Mouse (Mus musculus): Measurements from ENCODE around the gene Nav2. TPM values are rescaled to one million over a fixed set of nuclear protein-coding genes. Genes with fewer than 3 reads are reported as not detected.

The Nav2 gene
- polyA plus RNA-seq, 1 experiment from 2014 or later, result 19.7 TPM

GRCm38 (mm10) chr7:49544775-49545705 is 636.5 kb downstream of the Nav2 start:
- TF ChIP-seq CTCF (IDR thresholded peaks at IDR 0.05; ENCODE audit: low read depth), result peak; percentile 8; the same call in 1 of the 2 replicates
- Histone ChIP-seq H3K36me3 (ENCODE audit: insufficient read depth) (peaks cover 24% of the 10 kb centered on the region; the same call in 1 of the 2 replicates), H3K27ac (ENCODE audit: low read depth) (peak overlapping the region; percentile 69), H3K4me1 (ENCODE audit: insufficient read depth) (peaks cover 10% of the 10 kb centered on the region), H3K9me3 (ENCODE audit: low read depth, low read length) (no peaks in the 10 kb centered on the region), H3K4me2 (no peak overlapping the region), H3K27me3 (ENCODE audit: insufficient read depth, low read length) (no peaks in the 10 kb centered on the region), H3K4me3 (ENCODE audit: low read depth, low read length) (no peak overlapping the region), H3K9ac (no peak overlapping the region)
- peak; percentile 39; the same call in 1 of the 2 replicates for ATAC-seq (ENCODE audit: insufficient read depth)
- DNase-seq, result no peak
- 26% methylated on average over 11 of the region's 11 CpGs for WGBS

DNA sequence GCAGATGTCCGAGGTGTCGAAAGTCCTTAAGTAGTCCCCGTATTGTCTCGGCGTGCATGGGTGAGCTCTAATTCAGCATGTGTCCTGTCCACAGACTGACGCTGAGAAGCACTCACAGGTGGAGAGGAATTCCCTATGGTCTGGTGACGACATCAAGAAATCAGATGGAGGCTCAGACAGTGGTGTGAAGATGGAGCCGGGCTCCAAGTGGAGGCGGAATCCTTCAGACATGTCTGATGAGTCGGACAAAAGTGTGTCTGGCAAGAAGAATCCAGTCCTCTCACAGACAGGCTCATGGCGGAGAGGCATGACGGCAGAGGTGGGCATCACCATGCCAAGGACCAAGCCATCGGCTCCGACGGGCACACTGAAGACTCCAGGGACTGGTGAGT is 637.2 kb downstream of the Nav2 start:
- Histone ChIP-seq H3K4me3 (ENCODE audit: low read depth, low read length) (no peak overlapping the region), H3K4me1 (ENCODE audit: insufficient read depth) (peaks cover 10% of the 10 kb centered on the region), H3K27me3 (ENCODE audit: insufficient read depth, low read length) (no peaks in the 10 kb centered on the region), H3K4me2 (no peak overlapping the region), H3K27ac (ENCODE audit: low read depth) (peak overlapping the region; percentile 69; the same call in 1 of the 2 replicates), H3K36me3 (ENCODE audit: insufficient read depth) (peaks cover 24% of the 10 kb centered on the region; the same call in 1 of the 2 replicates), H3K9ac (no peak overlapping the region), H3K9me3 (ENCODE audit: low read depth, low read length) (no peaks in the 10 kb centered on the region)
- WGBS, result 71% methylated on average over 15 of the region's 15 CpGs
- ATAC-seq (ENCODE audit: insufficient read depth), result no peak
- no peak for DNase-seq
- no peak for TF ChIP-seq CTCF (IDR thresholded peaks at IDR 0.05; ENCODE audit: low read depth)

DNA sequence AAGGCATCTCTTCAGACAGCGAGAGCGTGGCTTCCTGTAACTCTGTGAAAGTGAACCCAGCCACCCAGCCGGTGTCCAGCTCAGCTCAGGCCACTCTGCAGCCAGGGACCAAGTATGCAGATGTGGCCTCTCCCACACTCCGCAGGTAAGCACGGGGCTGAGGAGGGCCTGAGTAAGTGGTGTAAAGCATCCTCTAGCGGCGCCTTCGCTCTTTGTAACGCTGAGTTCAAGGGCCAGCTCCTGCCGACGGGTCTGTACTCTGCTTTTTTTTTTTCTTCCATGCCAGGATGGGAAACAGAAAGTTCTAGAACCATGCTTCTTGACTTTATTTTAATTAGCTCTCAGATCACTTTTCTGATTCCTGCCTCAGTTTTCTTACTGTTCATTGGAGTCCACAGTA is 639.9 kb downstream of the Nav2 start:
- no peak overlapping the region for H3K9ac ChIP-seq
- TF ChIP-seq CTCF (IDR thresholded peaks at IDR 0.05; ENCODE audit: low read depth), result no peak
- H3K4me3 ChIP-seq (ENCODE audit: low read depth, low read length), result no peak overlapping the region
- peaks cover 18% of the 10 kb centered on the region for H3K4me1 ChIP-seq (ENCODE audit: insufficient read depth)
- H3K9me3 ChIP-seq (ENCODE audit: low read depth, low read length), result no peaks in the 10 kb centered on the region
- no peak overlapping the region for H3K4me2 ChIP-seq
- H3K36me3 ChIP-seq (ENCODE audit: insufficient read depth), result peaks cover 34% of the 10 kb centered on the region; the same call in 1 of the 2 replicates
- no peaks in the 10 kb centered on the region for H3K27me3 ChIP-seq (ENCODE audit: insufficient read depth, low read length)
- WGBS, result 80% methylated on average over 11 of the region's 11 CpGs
- no peak for DNase-seq
- ATAC-seq (ENCODE audit: insufficient read depth), result no peak
- H3K27ac ChIP-seq (ENCODE audit: low read depth), result no peak overlapping the region

DNA sequence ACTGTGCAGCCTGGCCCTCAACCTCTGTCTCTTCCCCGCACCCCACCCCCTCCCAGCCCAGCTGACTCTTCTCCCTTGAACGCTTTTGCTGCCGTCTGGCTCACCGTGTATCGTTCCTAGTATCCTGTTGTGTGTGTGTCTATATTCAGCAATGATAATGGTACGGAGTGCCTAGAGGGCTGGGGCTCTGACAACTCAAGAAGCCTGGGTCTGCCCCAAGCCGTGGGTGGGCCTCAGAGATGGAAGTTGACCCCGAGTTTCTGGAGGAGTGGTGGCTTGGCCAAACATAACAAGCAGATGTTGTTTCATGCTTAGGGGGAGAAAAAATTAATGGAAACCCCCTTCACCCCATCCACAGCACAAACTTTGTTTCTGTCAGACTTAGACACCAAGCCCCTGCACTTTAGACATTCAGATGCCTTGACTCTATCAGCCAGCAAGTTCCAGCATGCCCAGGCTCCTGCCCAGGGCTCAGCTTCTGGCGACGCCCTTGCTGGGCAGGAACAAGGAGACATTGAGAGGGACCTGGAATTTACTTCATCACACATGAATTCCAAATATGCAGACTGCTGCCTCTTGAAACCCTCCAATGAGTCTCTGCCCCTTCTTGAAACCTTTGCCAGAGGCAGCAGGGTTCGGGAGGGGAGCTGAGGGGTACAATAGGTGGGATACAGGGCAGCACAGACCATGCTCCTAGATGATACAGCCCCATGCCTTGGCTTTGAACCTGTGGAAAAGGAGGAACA is 644.9 kb downstream of the Nav2 start:
- WGBS, result 10% methylated on average over 11 of the region's 11 CpGs
- Histone ChIP-seq H3K36me3 (ENCODE audit: insufficient read depth) (peaks cover 30% of the 10 kb centered on the region), H3K9me3 (ENCODE audit: low read depth, low read length) (no peaks in the 10 kb centered on the region), H3K27me3 (ENCODE audit: insufficient read depth, low read length) (no peaks in the 10 kb centered on the region), H3K9ac (peak overlapping the region; percentile 27; the same call in 1 of the 2 replicates), H3K4me1 (ENCODE audit: insufficient read depth) (peaks cover 27% of the 10 kb centered on the region), H3K4me3 (ENCODE audit: low read depth, low read length) (peak overlapping the region; percentile 15), H3K27ac (ENCODE audit: low read depth) (peak overlapping the region; percentile 91), H3K4me2 (peak overlapping the region; percentile 49)
- no peak for TF ChIP-seq CTCF (IDR thresholded peaks at IDR 0.05; ENCODE audit: low read depth)
- ATAC-seq (ENCODE audit: insufficient read depth) (peak; percentile 84), DNase-seq (peak; percentile 75)

- no peaks in the 10 kb centered on the region for H3K9me3 ChIP-seq (ENCODE audit: low read depth, low read length)
- no peak for ATAC-seq (ENCODE audit: insufficient read depth)
- H3K4me3 ChIP-seq (ENCODE audit: low read depth, low read length), result no peak overlapping the region
- DNase-seq, result peak; percentile 32
- peak overlapping the region; percentile 75 for H3K27ac ChIP-seq (ENCODE audit: low read depth)
- WGBS, result 63% methylated on average over 12 of the region's 12 CpGs
- peaks cover 22% of the 10 kb centered on the region for H3K36me3 ChIP-seq (ENCODE audit: insufficient read depth)
- TF ChIP-seq CTCF (IDR thresholded peaks at IDR 0.05; ENCODE audit: low read depth), result no peak
- peaks cover 36% of the 10 kb centered on the region for H3K4me1 ChIP-seq (ENCODE audit: insufficient read depth)
- H3K4me2 ChIP-seq, result no peak overlapping the region
- H3K9ac ChIP-seq, result no peak overlapping the region
- H3K27me3 ChIP-seq (ENCODE audit: insufficient read depth, low read length), result no peaks in the 10 kb centered on the region
These were observed 649.7 kb downstream of the Nav2 start for GRCm38 (mm10) chr7:49558240-49558640.

DNA sequence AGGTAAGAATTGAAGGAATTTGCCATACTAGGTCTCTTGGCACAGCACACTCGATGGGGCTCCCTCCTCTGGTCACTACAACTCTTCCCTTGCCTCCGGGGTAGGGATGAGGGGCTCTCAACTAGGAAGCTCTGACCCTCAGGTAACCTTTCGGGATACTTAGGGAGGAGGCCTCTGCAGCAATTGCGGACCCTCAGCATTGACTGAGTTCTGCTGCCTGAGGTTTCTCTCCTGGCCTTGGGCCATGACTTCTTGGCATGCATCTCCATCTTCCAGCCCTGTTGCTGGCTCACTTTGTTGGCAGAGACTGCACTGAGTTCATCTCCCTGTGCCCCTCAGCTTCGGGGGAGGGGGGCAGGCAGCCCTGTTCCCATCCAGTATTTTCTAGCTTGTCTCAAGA is 650.4 kb downstream of the Nav2 start:
- Histone ChIP-seq H3K4me3 (ENCODE audit: low read depth, low read length) (no peak overlapping the region), H3K9me3 (ENCODE audit: low read depth, low read length) (no peaks in the 10 kb centered on the region), H3K4me1 (ENCODE audit: insufficient read depth) (peaks cover 29% of the 10 kb centered on the region), H3K36me3 (ENCODE audit: insufficient read depth) (peaks cover 26% of the 10 kb centered on the region), H3K27ac (ENCODE audit: low read depth) (peak overlapping the region; percentile 76), H3K4me2 (no peak overlapping the region), H3K9ac (no peak overlapping the region), H3K27me3 (ENCODE audit: insufficient read depth, low read length) (no peaks in the 10 kb centered on the region)
- 0 out of 2 replicates have a peak, but pooled peaks have one; percentile 3 for TF ChIP-seq CTCF (IDR thresholded peaks at IDR 0.05; ENCODE audit: low read depth)
- peak; percentile 75 for ATAC-seq (ENCODE audit: insufficient read depth)
- peak; percentile 86 for DNase-seq
- 52% methylated on average over 5 of the region's 5 CpGs for WGBS
